Mouse (Mus musculus): ENCODE data around the gene Kremen1. TPM values are rescaled to one million over a fixed set of nuclear protein-coding genes. Genes with fewer than 3 reads are reported as not detected.

The Kremen1 gene
- total RNA-seq, 4 experiments from 2014 or later, result 41.4 to 55.8 (median 48.8) TPM

DNA sequence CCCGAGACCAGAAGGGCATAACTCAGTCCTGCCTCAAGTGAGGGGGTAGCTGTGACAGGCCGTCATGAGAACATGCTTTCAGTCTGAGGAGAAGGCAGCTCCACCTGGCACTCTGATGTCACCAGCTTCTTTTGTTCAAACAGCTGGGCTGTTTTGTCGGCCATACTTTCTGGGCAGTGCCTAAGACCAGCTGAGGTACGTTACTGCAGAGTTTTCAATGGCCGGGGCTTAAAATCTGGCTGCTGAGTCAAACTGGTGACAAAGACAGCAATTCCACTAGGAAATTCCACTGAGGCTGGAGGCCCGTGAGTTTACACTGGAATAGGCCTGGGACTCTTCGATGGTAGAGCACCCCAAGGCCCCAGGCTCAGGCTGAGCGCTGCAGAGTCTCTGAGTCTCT lies 84.7 kb downstream of the Kremen1 start:
- DNase-seq (ENCODE audit: low spot score in 2 of 2), result no peak

DNA sequence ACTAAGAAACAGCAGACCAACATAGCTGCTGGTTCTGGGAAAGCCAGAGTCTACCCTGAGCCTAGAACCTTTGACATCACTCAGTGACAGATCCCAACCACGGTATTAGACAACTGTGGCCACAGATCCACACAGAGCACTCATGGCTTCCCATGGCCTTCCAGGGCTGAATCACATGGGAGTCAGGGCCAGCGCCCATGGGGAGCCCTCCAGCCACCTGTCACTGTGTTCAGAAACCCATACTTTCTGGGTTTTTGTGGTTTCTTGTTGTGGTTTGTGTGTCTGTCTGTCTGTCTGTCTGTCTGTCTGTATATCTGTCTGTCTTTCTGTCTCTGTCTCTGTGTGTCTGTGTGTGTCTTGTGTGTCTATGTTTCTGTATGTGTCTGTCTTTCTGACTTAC lies 85.5 kb downstream of the Kremen1 start:
- no peak for DNase-seq (ENCODE audit: low spot score in 2 of 2)

DNA sequence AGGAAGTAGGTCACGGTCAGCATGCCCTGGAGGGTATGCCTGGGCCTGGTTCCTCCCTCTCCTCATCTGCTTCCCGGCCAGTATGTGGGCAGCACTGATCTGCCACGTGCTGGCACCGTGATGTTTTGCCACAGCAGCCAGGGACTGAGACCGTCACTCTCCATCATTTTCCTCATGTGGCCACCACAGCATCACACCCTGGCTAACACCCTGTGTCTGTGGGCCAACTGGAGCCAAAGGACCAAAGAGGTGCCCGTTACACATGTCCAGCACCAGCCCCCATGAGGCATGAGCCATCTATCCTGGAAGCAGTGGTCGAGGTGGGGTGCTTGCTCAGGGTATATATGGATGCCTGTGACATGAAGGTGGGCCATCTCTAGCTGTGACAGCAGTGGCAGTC lies 86.2 kb downstream of the Kremen1 start:
- no peak for DNase-seq (ENCODE audit: low spot score in 2 of 2)

DNA sequence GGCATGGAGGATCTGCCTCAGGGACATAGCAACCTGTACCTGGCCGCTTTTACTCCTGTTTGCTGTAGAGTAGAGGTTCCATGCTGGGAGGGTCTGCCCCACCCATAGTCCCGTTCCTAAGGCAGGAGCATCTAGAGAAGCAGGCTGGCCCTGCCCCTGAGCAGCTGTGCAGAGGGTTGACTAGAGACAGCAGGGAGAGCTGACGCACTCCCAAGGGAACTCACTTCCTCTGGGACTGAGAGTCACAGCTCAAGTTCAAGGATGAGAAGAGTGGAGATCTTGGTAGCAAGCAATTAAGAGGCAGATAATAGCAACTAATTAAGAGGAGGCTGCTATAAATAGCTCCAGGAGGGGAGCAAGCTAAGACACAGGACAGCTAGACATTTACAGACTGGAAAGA lies 88.5 kb downstream of the Kremen1 start:
- no peak for DNase-seq (ENCODE audit: low spot score in 2 of 2)

DNA sequence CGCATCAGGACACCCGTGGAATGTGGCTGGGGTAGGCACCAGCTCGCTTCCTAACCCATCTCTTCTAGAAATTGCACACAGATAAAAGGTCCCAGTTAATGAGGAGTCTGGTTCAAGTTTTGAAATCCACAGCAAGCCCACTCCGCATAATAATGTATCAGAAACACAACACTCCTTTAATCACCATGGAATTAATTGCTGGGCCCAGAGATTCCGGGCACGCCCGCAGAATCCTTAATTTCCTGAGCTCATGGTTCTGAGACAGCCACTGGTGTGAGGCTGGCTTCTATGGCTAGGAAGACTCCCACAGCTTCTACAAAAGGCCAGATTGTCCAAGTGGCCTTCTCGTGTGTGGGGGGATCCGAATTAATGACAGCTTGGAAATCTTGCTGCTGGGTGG lies 94.0 kb downstream of the Kremen1 start:
- DNase-seq (ENCODE audit: low spot score in 2 of 2), result no peak

DNA sequence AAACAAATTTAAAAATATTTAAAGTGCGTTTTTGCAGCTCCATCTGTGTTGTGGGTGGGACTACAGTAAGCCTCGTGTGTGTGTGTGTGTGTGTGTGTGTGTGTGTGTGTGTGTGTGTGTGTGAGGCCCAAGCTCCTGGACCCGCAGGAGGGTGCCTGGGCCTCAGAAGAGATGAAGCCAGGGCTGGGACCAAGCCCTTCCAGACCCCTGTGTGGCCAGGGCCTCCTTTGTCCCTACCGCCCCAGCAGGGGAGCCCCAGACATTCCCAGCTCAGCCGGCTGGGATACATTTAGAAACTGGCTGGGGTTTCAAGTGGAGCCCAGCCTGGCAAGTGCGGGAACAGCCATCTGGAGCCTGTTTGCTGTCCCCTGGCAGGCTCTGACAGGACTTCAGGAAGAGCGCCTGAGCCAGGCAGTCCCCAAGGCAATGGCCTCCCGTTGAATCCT lies 95.9 kb downstream of the Kremen1 start:
- peak; percentile 37 to 61 for DNase-seq (ENCODE audit: low spot score in 2 of 2)

DNA sequence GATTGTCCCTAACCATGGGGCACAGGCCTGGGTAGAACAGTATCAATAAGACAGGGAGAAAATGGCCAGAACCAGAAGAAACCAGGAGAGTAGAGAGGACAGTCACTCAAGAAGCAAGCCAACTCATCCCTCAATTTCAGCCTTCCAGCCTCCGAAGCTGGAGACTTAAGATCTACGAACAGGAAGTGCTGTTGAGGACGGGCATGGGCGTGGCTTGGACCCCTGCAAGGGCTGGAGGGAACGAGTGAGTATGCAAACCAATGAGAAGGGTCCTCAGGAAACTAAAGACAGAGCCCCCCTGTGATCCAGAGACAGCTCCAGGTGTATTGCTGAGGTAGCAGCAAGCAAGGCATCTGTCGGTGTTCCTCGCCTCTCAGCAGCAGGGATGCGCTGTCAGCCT lies 97.0 kb downstream of the Kremen1 start:
- no peak for DNase-seq (ENCODE audit: low spot score in 2 of 2)

DNA sequence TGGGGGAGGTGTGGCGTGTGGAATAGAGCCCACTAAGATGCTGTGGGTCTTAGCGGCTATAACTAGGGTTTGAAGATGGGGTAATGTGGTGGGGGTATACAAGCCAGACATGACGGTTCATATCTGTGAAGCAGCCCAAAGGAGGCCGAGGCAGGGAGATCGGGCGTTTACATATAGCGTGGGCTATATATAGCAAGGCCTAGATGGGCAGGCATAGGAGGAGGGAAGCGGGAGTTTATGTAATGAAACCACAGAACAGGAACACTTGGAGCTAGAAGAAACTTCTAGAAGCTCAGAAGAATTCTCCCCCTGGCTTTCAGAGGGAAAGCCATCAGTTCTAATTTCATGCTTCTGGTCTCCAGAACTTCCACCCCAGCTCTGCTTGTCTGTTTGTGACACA lies 97.9 kb downstream of the Kremen1 start:
- DNase-seq (ENCODE audit: low spot score in 2 of 2), result no peak

DNA sequence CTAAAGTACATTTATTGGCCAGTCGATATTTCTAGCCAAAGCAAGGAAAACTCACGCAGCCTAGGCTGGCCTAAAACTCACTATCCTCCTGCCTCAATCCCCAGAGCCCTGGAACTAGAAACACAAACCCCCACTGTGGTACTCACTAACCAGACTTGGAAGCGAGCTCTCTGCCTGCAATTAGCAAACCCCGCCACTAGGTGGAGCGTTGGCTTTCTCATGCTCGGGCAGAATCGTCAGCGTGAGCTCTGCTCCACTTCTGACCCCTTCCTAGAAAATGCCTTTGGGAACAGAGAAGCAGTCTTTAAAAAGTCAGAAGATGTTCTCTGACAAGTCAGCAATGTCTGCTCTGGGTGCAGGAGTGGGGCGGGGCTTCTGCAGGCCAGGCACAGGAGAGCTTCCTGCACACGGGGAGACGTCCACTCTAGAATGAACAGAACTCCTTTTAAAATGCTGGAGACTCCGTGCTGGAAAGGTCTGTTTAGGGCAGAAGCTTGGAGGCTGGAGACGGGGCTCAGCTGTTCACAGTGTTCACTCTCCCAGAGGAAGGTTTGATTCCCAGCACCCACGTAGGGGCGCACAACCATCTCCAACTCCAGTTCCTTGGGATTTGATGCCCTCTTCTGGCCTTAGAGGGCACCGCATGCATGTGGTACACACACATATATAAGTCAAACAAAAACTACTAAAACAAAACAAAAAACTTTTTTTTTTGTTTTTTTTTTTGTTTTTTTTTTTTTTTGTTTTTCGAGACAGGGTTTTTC lies 100.5 kb downstream of the Kremen1 start:
- DNase-seq (ENCODE audit: low spot score in 2 of 2), result peak; percentile 17 to 22

DNA sequence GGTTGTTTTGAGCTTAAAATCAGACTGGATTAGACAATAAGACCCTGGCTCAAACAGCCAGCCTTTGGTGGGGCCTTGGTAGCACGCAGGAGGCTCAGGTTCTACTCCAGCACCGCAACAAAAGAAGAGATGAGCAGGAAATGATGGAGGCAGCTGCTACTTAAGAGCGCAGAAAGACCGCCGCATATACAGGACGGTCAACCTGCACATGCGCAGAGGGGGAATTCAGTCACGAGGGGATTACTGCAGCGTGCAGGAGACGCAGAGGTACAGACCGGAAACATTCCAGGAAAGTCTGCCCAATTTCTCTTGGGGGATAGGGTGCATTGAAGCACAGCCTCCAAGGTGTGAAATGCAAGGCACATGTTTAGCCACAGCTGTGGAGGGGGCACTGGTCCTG lies 103.3 kb downstream of the Kremen1 start:
- no peak for DNase-seq (ENCODE audit: low spot score in 2 of 2)

DNA sequence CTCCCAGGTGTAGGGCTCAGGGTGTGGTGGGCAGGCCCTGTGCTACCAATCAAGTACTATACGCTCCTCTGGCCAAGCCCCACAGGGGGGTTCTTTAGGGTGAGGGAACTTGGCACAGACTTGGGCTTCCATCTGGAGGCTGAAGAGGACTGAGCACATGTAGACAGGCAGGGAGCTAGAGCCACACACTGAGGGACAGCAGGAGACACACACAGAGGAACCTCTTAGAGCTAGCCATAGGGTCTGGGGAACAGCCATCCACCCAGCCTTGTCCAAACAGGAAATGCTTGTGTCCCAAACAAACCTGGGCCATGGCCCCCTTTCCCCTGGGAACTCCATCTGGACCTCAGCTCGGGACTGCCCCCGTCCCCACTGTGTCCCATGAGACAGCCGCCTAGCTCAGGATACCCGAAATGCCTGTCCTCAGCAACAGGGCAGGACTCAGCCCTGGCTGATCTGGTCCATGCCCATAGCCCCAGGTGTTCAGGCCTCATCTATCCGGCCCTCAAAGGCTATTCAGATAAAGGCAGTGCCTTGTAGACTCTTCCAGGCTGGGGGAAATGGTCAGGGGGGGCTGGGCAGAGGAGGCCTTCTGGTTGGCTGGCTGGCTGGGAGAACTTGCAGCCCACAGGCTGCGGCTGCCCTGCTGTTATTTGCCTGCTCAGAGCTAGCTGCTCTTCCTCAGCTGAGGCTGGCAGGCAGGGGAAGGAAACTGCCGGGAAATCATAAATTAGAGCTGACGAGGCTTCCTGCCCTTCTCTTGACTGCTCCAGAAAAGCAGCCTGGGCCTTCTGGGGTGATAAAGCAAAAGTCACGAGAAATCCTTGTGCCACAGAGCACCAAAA lies 106.2 kb downstream of the Kremen1 start:
- DNase-seq (ENCODE audit: low spot score in 2 of 2), result no peak

DNA sequence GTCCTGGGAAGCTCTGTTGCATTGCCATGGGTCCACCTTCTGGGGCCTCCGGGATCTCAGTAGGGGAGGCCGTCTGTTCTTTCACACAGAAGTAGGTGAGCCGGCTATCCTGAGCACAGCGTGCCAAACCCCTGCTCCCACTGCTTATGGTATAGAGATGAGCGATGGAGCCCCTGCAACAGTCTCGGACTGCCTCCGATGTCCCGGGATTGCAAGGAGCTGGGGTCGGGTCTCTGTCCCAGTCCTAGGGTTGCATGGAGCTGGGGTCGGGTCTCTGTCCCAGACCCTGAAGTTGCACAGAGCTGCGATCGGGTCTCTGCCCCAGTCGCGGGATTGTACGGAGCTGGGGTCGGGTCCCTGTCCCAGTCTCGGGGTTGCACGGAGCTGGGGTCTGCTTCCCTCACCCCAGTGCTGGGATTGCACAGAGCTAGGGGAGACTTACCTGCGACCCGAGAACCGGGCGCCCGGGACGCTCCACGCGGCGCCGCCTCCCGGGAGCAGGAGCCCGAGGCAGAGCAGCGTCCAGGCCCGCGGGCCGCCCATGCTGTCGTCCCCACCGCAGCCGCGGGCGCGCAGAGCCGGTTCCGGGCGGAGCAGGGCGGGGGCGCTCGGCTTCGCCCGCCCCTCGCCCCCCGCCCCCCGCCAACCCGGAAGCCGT lies 109.5 kb downstream of the Kremen1 start, which contains the start of gene Emid1:
Gene Emid1, minus strand, starts transcription at position 578 of the 658 bp plus-strand sequence.
- DNase-seq (ENCODE audit: low spot score in 2 of 2), result no peak

DNA sequence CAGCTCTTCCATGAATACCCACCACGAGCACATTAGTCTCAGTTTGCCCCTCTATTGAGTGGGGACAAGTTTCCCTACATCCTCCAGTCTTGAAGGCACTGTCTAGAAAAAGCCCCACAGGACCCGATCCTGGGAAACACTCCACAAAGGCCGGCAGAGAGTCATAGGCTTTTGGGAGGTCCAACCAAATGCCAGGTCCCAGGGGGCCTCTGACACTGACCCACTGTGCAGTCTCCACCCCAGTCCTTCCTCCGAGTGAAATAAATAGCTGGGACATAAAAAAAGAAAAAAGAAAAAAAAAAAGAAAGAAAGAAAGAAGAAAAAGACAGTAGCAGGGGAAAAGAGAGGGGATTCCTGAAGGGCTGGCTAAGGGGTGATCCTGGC lies 110.1 kb downstream of the Kremen1 start:
- no peak for DNase-seq (ENCODE audit: low spot score in 2 of 2)

DNA sequence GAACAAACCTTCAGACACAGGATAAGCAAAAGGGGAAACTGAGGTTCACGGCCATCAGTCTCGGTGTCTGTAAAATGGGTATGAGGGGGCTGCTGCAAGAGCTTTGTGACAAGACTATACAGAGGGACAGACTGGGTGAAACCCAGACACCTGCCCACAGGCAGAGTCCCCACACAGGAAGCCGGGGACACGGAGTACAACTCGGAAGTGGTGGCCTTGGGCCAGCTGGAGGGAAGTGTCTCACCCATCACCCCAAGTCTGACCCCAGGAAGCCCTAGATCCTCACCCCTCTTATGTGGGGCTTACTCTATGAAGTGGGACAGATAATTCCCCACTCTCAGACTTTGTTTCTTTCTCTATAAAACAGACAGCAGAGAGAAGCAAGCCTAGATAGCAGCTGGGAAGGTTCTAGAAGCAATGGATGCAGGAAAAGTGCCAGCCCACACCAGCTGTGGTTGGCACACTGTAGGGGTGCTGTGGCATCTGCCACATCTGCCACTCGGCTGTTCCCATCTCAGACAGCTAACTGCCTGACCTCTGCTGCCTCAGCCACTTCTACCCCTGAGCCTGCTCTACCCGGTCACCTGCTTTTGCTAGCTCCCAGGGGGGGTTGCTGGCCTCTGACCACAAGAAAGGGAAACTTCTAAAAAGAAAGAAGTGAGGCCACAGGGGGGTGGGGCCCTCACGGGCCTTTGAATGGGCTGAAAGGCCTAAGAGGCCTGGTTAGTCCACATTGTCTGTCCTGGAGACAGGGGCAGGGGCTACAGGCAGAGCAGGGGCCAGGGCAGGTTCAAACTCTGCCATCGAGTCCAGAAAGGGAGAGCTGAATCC lies 110.7 kb downstream of the Kremen1 start:
- DNase-seq (ENCODE audit: low spot score in 2 of 2), result no peak

DNA sequence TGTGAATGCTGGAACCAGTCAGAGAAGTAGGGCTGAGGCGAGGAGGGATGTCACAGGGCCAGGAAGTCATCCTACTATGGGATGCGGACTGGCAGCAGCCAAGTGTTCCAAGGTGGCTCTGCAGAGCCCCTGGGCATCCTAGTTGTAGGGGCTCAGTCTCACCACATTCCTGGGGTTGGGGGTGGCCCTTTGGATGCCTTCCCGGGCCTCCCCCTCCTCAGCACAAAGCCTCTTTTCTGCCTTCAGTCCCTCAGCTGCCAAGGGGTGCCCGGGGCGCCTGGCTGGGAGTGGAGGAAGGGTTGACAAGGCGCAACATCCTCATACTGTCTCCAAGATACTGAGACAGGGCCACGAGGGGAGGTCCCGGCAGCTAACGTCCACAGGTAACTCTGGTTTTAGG lies 111.4 kb downstream of the Kremen1 start:
- no peak for DNase-seq (ENCODE audit: low spot score in 2 of 2)

DNA sequence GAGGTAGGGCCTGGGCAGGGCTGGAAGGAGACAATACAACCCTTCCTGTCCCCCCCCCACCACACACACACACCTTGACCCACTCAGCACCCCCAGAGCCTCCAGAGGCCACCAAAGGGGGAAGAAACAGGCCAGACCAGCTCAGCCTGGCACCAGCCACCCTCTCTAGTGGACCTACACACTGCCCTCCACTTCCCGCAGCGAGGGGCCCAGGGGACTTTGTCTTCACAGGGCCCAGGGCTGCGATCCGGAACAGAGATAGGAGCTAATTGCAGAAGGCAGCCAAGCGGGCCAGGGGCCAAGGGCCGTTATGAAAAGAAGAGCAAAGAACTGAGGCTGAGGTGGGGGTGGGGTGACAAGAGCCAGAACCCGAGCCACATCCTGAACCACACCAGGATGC lies 112.1 kb downstream of the Kremen1 start:
- DNase-seq (ENCODE audit: low spot score in 2 of 2), result no peak

DNA sequence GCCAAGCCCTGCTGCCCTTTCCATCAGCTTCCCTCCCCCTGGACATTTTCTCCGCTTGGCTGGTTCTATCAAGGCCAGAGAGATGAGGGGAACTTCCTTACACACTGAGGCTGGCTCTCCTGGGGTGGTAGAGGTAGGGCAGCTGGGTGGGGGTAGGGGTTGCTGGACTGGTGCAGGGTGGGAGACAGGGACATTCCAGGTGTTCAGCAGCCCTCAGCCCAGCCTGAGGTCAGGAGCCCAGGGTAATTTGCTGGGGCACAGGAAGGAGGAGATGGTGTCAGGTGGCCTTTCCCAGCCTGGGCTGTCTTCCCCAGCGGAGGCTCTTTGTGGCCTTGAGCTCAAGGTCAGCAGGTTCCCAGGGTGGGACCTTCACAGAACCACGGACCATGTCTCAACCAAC lies 115.8 kb downstream of the Kremen1 start:
- no peak for DNase-seq (ENCODE audit: low spot score in 2 of 2)

DNA sequence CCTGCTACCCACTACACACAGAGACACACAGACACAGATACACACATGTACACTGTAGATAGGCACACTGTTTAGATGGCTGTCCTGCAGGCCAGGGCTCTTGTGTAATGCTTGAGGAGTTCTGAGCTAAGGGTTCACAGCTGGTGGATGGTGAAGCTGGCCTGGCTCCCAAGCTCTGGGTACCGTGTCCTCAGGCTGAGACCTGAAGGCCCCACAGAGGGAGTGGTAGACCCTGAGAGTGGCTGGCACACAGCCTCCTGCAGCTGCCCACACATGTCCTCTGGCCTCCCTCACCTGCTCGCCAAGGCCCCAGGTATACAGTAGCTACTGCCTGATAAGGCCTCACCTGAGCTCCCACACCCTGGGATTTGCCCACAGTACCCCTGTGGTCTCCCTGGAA lies 119.4 kb downstream of the Kremen1 start:
- no peak for DNase-seq (ENCODE audit: low spot score in 2 of 2)

Measured in gastrocnemius, adult 8-10 months (tissue).